Mouse (Mus musculus): ENCODE results near the gene Tas2r135.

DNA sequence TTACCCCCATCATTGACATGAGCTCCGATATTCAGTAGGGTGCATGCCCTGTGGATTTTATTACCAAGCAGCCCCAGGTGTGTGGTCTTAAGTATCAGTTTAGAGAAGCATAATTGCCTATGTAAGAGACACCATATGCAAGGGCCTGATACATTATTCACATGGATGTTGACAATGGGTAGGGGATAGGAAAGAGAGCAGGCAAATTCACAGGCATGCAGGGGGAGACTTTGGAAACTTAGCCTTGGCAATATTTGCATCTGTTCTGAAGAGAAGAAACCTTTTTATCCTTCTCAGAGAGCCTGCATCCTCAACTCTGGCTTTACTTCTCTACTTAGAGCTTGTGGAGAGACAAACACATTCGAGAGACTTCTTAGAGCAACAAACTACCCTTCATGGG, at the start of gene Tas2r135:
- TF ChIP-seq CTCF (IDR thresholded peaks at IDR 0.05; ENCODE audit: low read depth) = no peak
- TF ChIP-seq EP300 (IDR thresholded peaks at IDR 0.05; ENCODE audit: low read depth) = no peak

All from liver, postnatal 0 days (tissue).